Mouse (Mus musculus) midbrain, postnatal 0 days (tissue): Measurements from ENCODE around the gene Bmper. TPM values are rescaled to one million over a fixed set of nuclear protein-coding genes. Genes with fewer than 3 reads are reported as not detected.

ENCODE experiments used
- ATAC-seq: fragments of 200-750 bp; cut with Nextera tagmentation; 2 replicates; pipeline ENCODE4 v1.8.0; 2017; ENCODE audit warnings: moderate number of reproducible peaks, mild to moderate bottlenecking, moderate TSS enrichment, moderate library complexity; ENCODE audit not compliant: low FRiP score
- DNase-seq: peaks from one replicate; pipeline ENCODE4 v3.0.0-alpha.2; 2015; ENCODE audit warnings: low spot score
- H3K27ac ChIP-seq: fragments of 300-500 bp; sonication (generic); 2 replicates; pipeline ENCODE4 v1.5.1; 2014; ENCODE audit warnings: low read depth, mild to moderate bottlenecking, low read length, mixed read lengths
- H3K27me3 ChIP-seq: fragments of 300-500 bp; sonication (generic); 2 replicates; pipeline ENCODE4 v1.6.1; 2014; ENCODE audit warnings: low read length, control low read depth, mixed read lengths; ENCODE audit not compliant: insufficient read depth
- H3K36me3 ChIP-seq: fragments of 300-500 bp; sonication (generic); 2 replicates; pipeline ENCODE4 v1.6.1; 2014; ENCODE audit warnings: low read length, control low read depth, mixed read lengths; ENCODE audit not compliant: insufficient read depth
- H3K4me1 ChIP-seq: fragments of 300-500 bp; sonication (generic); 2 replicates; pipeline ENCODE4 v1.6.1; 2014; ENCODE audit warnings: mild to moderate bottlenecking, control low read depth, antibody characterized with exemption, low read length, mixed read lengths; ENCODE audit not compliant: insufficient read depth
- H3K4me2 ChIP-seq: fragments of 300-500 bp; sonication (generic); 2 replicates; pipeline ENCODE4 v1.6.1; 2014; ENCODE audit warnings: low read depth, mild to moderate bottlenecking, low read length, mixed read lengths; ENCODE audit not compliant: poor library complexity, severe bottlenecking
- H3K4me3 ChIP-seq: fragments of 300-500 bp; sonication (generic); 2 replicates; pipeline ENCODE4 v1.5.1; 2014; ENCODE audit warnings: low read depth, mild to moderate bottlenecking, low read length, moderate library complexity
- H3K9ac ChIP-seq: fragments of 300-500 bp; sonication (generic); replicated peaks from 2 replicates; pipeline ENCODE4 v1.6.1; 2014; ENCODE audit warnings: mild to moderate bottlenecking, low read length, moderate library complexity, mixed read lengths; ENCODE audit not compliant: poor library complexity, severe bottlenecking
- H3K9me3 ChIP-seq: fragments of 300-500 bp; sonication (generic); 2 replicates; pipeline ENCODE4 v1.6.1; 2016; ENCODE audit warnings: low read length, control low read depth
- CTCF ChIP-seq: IDR thresholded peaks from 2 replicates; pipeline ENCODE4 v1.5.1; 2016; ENCODE audit warnings: antibody characterized with exemption, mild to moderate bottlenecking
- WGBS: fragments of 180-500 bp; shearing (Covaris S2); extraction: QIAGEN DNeasy Blood & Tissue Kit; methylation state at CpG from one replicate; pipeline ENCODE4 v1.1.7; 2014; 5-methylcytosine and 5-hydroxymethylcytosine counted together
- polyA plus RNA-seq: library from polyadenylated mRNA; unstranded; fragments of >200 nt; fragmentation: Nextera tagmentation; extraction: Ambion mirVana; gene quantifications from 2 replicates; pipeline ENCODE4 v1.2.1, GENCODE M21; 2015
- total RNA-seq: library from RNA; depleted of rRNA; stranded (reverse); fragments of >200 nt; gene quantifications from 2 replicates; pipeline ENCODE4 v1.2.3, GENCODE M21; 2014

The Bmper gene
- total and polyA plus RNA-seq, 2 experiments from 2014 or later, result 6.3 to 9.2 TPM

DNA sequence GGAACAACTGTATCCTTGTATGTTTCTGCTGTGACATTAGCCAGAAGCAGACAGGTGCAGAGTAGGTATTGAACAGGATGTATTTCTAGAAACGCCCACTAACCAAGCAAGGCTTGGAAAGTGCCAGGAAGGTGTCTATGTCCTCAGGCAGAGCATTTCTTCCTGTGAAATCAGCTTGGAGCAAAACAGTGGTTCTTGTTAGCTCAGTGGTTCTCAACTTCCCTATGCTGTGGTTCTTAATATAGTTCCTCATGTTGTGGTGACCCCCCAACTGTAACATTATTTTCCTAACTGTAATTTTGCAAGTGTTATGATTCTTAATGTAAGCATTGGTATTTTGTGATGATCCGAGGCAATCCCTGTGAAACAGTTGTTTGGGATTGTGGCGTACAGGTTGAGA lies 70.7 kb downstream of the Bmper start:
- no peak overlapping the region for H3K9ac ChIP-seq
- H3K27me3 ChIP-seq, result no peaks in the 10 kb centered on the region
- no peak overlapping the region for H3K27ac ChIP-seq
- no peak overlapping the region for H3K4me3 ChIP-seq
- WGBS, result 93% methylated on average over 3 of the region's 3 CpGs
- TF ChIP-seq CTCF, result no peak
- no peaks in the 10 kb centered on the region for H3K9me3 ChIP-seq
- DNase-seq (no peak), ATAC-seq (no peak)
- no peak overlapping the region for H3K4me2 ChIP-seq
- no peaks in the 10 kb centered on the region for H3K4me1 ChIP-seq
- no peaks in the 10 kb centered on the region for H3K36me3 ChIP-seq

DNA sequence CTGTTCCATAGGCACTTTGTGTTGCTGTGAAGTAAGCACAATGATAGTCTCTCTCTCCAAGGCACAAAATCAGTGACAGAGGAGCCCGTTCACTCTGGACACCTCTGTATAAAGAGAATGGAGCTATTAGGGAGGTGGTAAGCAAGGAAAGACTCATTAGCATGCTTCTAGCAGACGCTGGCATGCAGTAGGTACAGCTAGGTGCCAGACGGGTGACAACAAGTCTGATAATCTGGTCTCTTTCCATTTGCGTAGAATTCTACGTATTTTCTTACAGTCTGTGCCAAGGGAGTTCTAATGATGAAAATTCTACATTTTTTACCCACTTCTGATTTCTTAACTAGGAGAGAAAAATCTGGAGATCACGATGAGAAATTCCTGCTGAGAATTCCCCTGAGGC lies 72.7 kb downstream of the Bmper start:
- Histone ChIP-seq H3K36me3 (no peaks in the 10 kb centered on the region), H3K9me3 (no peaks in the 10 kb centered on the region), H3K4me3 (no peak overlapping the region), H3K27ac (no peak overlapping the region), H3K27me3 (no peaks in the 10 kb centered on the region), H3K9ac (no peak overlapping the region), H3K4me2 (no peak overlapping the region), H3K4me1 (no peaks in the 10 kb centered on the region)
- ATAC-seq (no peak), DNase-seq (no peak)
- 73% methylated on average over 6 of the region's 6 CpGs for whole genome bisulfite sequencing
- no peak for TF ChIP-seq CTCF

DNA sequence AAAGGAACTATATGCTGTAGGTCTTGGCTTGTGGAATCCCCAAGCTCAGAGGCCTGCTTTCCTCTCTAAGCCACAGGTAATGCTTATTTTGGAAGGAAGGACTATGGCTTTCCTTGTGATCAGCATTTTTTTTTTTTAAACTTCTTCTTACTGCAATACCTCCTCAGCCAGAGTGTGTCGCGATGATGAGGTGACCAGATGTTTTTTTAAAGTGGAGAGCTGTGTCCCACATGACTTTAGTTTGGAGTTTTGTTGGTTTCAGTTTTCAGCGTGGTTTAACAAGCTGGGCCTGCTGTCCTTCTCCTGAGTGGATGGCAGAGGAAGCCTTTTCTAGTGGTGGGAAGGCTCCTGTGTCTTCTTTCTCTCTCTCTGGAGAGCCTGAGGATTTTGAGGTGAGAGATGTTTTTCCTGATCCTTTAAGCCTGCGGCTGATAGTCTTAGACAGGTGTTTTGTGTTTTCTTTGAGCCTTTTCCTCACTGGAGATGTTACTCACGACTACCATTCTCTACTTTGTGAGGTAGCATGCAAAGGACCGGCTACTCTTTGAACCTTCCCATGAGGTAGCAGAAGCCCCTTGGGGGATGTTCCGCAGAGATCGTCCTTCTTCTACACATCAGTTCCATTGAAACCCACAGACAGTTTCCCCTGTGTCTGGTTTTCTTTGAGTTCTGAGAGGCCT lies 74.8 kb downstream of the Bmper start:
- no peak for ATAC-seq

DNA sequence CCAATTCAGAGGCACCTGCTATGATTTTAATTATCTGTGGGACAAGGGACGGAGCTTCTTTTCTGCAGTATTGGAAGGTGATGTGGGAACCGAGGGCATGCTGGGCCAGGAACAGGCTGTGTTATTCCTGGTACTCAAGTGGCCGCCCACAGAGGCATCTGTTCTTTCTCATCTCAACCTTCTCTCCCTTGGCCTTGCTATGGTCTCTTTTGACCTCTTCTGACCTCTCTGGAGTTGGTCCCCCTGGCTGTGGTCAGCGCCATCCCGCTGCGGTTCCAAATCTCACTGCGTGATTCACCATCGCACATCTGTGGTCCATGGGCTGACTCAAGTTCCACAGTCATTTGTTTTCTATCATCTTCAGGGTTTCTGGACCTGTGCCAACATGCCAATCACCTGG lies 77.5 kb downstream of the Bmper start:
- Histone ChIP-seq H3K9ac (no peak overlapping the region), H3K4me3 (no peak overlapping the region), H3K27me3 (no peaks in the 10 kb centered on the region), H3K9me3 (no peaks in the 10 kb centered on the region), H3K4me2 (no peak overlapping the region), H3K4me1 (no peaks in the 10 kb centered on the region), H3K27ac (no peak overlapping the region), H3K36me3 (no peaks in the 10 kb centered on the region)
- ATAC-seq, result no peak
- TF ChIP-seq CTCF, result no peak
- DNase-seq, result no peak
- 92% methylated on average over 8 of the region's 8 CpGs for WGBS

More for the DNA sequence above, 74.8 kb downstream of the Bmper start:
- Histone ChIP-seq H3K4me1 (no peaks in the 10 kb centered on the region), H3K9ac (no peak overlapping the region), H3K4me3 (no peak overlapping the region), H3K36me3 (no peaks in the 10 kb centered on the region), H3K9me3 (no peaks in the 10 kb centered on the region), H3K27me3 (no peaks in the 10 kb centered on the region), H3K27ac (no peak overlapping the region), H3K4me2 (no peak overlapping the region)
- TF ChIP-seq CTCF, result no peak
- 80% methylated on average over 8 of the region's 8 CpGs for WGBS
- no peak for DNase-seq

DNA sequence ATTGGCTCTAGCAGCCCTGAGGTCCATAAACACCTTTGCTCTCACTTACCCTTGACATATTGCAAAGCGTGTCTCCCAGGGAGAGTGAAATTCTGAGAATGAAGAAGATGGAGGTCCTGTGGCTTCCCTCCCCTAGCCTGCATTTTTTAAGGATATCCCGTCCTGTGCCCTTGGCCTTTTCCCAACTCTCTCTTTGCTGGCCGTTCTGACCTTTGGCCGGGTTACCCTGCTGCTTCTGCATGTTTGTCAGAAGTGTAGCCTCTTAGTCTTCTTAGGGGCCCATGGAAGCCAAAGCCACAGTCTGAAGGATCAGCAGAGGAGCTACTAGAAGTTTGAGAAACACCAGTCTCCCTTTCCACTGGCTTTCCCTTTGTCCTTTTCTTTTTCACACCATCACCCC lies 82.8 kb downstream of the Bmper start:
- DNase-seq, result no peak
- H3K4me1 ChIP-seq, result no peaks in the 10 kb centered on the region
- no peak overlapping the region for H3K9ac ChIP-seq
- no peak overlapping the region for H3K27ac ChIP-seq
- no peak for TF ChIP-seq CTCF
- no peaks in the 10 kb centered on the region for H3K36me3 ChIP-seq
- H3K4me2 ChIP-seq, result no peak overlapping the region
- 78% methylated on average over 4 of the region's 4 CpGs for WGBS
- no peaks in the 10 kb centered on the region for H3K27me3 ChIP-seq
- no peaks in the 10 kb centered on the region for H3K9me3 ChIP-seq
- no peak for ATAC-seq
- no peak overlapping the region for H3K4me3 ChIP-seq

DNA sequence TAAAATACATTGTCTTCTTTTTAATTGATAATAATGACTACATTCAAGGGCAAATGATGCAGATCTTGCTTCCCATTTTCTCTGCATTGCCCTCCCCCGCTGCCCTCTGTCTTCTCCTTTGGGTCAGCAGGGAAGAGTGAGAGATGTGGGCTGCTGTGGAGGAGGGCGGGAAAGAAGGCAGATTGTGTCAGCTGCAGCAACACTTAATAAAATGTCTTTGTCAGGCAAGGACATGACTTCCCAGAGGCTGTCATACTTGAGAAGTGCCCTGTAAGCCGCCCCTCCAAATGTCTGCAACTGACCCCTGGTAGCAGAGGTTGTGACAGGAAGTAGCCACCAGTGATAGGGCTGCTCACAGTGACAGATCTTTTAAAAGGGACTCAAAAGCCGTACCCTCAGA lies 83.3 kb downstream of the Bmper start:
- Histone ChIP-seq H3K36me3 (no peaks in the 10 kb centered on the region), H3K27me3 (no peaks in the 10 kb centered on the region), H3K9ac (no peak overlapping the region), H3K4me1 (no peaks in the 10 kb centered on the region), H3K27ac (no peak overlapping the region), H3K4me2 (no peak overlapping the region), H3K4me3 (no peak overlapping the region), H3K9me3 (no peaks in the 10 kb centered on the region)
- no peak for ATAC-seq
- WGBS, result 78% methylated on average over 4 of the region's 4 CpGs
- DNase-seq, result no peak
- no peak for TF ChIP-seq CTCF
